Mouse (Mus musculus): ENCODE measurements around the gene Rcor2.

Rcor2 gene

GRCm38 (mm10) chr19:7265478-7266191, 1.5 kb upstream of the Rcor2 start:
- DNase-seq = no peak

- no peak for DNase-seq
Observed at GRCm38 (mm10) chr19:7266421-7266831, 699 bp upstream of the Rcor2 start.

DNA sequence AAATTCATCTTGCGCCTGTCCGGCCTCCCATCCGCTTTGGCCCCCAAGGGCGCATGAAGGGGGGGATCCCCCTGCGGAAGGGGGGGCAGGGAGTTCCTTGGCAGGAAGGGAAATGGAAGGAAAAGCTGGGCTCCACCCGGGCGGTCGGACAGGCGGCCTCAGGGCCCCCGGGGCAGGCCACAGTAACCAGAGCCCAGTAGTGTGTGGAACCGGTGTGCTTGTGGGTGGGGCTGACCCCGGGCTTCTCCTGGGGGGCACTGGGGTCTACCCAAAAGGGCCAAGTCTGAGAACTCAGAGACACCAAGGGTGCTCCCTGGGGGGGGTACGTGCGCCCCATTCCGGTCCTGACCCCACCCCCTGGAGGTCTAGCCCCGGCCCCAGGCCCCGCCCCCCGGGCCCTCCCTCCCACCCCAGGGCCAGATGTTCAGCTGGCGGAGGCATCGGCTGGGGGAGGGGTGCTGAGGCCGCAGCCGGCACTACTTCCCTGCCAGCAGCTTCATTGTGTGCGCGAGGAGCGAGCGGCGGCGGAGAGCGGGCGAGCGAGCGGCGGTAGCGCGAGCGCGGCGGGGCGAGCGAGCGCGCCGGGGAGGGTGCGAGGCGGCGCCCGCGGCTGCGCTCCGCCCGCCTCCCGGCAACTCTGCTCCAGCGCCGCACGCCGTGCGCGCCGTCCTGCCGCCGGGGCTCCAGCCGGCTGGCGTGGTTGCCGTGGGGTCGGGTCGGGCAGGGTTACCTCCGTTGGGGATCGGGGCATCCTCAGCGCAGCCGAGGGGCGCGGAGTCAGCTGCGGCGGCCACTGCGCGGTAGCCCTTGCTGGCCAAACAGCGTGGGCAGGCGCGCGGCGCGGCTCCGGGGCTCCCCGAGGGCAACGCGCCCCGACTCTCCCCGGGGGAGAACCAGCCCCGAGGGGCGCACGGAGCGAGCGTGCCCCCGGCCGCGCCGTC, 926 bp downstream of the Rcor2 start:
- DNase-seq = peak; percentile 68

GRCm38 (mm10) chr19:7268722-7269090, 1.6 kb downstream of the Rcor2 start:
- DNase-seq = peak; percentile 52

GRCm38 (mm10) chr19:7269290-7270044, 2.3 kb downstream of the Rcor2 start:
- DNase-seq = no peak

DNA sequence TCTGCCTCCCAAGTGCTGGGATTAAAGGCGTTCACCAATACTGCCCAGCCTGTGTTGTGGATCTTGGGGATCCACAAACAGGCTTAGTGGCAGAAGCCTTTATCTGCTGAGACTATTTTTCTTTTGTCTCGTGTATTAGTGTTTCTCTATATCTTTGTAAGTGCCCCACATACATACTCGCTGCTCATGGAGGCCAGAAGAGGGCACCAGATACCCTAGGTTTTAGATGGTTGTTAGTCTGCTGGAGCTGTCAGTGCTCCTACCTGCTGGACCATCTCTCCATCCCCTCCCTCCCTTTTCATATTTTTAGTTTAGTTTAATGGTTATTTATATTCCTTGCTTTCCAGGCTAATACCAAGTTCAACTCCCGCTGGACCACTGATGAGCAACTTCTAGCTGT, 6.4 kb downstream of the Rcor2 start:
- DNase-seq = no peak

DNA sequence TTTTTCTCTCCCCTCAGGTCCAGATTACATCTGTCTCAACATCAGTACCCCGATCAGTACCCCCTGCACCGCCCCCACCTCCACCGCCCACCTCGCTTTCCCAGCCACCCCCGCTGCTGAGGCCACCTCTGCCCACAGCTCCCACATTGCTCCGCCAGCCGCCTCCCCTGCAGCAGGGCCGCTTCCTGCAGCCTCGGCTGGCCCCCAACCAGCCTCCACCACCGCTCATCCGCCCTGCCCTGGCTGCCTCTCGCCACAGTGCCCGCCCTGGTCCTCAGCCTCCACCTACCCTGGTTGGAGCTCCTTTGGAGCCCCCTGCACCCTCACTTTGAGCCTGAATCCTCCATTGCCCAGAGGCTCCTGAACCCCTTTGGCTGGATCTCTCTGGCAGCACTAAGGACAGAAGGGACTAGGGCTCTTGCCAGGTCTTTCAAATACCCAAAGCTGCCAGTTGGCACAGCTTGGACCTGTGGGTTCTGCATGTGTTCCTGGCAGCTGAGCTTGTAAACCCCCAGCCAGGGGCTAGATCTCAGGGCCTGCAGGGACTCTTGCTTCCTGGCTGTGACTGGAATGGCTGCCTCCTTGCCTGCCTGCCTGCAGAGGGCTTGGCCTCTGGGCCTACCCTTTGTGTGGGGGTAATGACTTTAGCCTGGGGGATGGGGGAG, 7.3 kb downstream of the Rcor2 start:
- no peak for DNase-seq

DNA sequence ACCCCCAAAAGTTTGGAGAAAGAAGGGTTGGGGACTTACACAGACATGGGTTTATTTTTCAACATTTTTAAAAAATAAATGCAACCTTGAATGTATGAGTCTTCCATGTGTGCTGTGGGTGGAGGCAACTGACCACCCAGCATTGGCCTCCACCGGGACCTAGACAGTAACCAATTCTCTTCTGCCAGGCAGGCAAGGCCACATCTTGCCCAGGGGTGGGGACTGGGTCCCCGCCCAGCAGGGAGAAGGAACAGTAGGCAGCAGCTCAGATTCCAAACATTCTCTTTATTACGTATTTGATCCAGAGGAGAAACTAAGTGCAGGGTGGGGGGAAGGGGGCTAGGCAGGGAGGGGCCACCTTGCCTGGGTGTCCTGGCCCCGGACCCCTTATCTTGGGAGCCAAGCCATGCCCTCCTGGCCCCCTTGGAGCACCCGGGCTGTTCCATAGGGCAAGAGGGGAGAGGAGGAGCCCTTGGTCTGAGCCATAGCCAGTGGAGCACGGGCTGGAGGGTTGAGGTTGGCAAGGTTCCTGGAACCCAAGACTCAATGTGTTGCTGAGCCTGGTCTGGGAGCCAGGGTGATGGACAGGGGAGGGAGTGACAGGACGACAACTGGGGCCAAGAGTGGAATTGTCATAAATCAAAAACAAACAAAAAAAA, 8.1 kb downstream of the Rcor2 start:
- no peak for DNase-seq

DNA sequence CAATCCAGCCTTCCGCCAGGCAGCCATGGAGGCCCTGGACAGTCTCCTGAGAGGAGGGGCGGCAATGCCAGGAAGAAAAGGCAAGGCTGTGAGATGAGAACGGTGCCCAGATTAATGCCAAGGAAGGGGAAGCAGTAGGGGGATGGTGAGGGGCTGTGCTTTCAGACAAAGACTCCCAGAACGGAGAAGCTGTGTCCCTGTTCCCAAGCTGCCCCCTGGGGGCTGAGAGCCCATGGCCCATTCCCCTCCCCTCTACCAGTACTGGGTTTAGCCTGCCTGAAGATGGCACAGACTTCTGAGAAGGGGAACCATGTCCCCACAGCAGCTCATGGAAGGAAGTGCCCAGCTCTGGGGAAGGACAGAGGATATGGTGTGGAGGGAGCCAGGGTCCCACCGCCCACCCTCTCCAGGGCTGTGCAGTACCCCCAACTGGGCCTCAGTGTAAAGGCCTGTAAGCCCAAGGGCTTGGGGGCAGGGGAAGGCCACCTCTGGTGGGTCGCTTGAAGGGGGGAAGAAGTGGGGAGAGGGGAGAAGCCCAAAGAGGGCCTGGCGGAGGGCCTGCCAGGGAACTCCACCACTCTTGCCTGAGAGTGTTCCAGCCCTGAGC, 9.0 kb downstream of the Rcor2 start:
- DNase-seq = no peak

GRCm38 (mm10) chr19:7276796-7277195, 9.7 kb downstream of the Rcor2 start:
- no peak for DNase-seq

- no peak for DNase-seq
Observed at GRCm38 (mm10) chr19:7278200-7278906, 11.2 kb downstream of the Rcor2 start.

DNA sequence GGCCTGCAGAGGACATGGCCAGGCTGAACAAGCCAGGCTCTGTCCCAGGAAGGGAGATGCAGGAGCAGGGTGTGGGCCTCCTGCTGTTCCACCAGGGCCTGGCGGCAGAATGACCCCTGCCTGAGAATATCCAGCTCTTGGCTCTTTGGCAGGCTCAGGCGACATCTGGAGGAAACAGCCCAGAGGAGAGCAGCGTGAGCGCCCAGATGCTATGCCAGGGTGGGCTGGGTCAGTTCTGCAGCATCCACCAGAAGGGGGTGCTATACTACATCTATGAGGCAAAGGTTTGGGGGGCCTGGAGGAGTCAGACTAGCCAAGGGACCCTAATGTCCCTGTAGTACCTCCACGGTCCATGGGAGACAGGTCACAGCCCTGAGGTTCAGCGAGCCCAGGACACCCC, 12.0 kb downstream of the Rcor2 start:
- DNase-seq = peak; percentile 48

GRCm38 (mm10) chr19:7280557-7281330, 13.6 kb downstream of the Rcor2 start:
- DNase-seq = no peak

- DNase-seq = no peak
Observed at GRCm38 (mm10) chr19:7286563-7287315, 19.6 kb downstream of the Rcor2 start.

DNA sequence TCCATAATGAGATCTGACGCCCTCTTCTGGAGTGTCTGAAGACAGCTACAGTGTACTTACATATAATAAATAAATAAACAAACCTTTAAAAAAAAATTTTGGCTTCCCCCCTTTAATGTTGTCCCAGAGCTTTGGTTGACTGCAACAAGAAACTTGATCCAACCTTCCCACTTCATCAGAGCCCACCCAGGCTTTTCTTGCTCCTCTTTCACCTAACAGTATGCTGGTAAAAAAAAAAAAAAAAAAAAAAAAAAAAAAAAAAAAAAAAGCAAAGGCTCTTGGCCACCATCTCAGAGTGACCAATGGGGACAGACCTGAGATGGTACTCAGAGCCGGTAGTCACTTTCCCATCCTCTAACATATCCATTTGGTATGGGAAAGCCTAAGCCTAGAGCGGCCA, 21.2 kb downstream of the Rcor2 start:
- DNase-seq = no peak

- DNase-seq = no peak
Observed at GRCm38 (mm10) chr19:7289767-7290166, 22.6 kb downstream of the Rcor2 start.

DNA sequence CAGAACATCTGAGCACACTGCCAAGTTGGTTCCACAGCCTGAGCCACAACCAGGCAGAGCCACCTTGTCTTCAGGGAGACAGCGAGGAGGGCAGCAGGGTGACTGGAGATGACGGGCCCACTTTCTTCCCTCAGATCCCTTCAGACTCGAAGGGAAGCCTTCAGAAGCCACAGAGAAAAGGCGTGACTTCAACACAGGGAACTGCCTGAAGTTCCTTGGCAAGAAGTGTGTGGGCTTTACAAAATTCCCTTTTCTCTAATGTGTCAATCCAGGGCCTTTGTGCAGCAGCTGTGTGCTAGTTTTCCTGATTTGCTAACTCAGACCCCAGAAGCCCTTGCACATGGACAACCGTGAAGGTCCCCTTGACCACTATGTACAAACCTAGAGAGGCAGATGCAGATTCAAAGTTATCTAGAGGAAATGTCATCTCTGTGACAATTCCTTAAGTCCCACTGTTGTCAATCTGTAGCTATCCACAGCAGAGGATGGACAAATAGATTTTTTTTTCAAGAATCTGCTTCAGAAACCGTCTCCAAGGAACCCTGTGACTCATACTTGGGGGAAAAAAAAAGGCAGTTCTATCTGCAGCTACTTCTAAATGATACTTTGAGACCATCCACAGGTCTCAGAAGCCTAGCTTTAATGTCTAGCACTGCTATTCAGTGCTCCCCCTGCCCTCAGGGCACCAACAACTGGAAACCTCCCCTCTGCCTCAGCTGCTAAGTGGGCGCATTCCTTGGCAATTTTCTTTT, 25.0 kb downstream of the Rcor2 start:
- no peak for DNase-seq

GRCm38 (mm10) chr19:7294098-7294876, 27.2 kb downstream of the Rcor2 start:
- DNase-seq = no peak
